Mouse (Mus musculus): Measurements from ENCODE around the gene Abcf2. TPM values are rescaled to one million over a fixed set of nuclear protein-coding genes. Genes with fewer than 3 reads are reported as not detected.
"Not testable (repeated sequence)": the region's sequence is repeated elsewhere in the genome, so short reads cannot be mapped to it uniquely, and the experiment has no call there.

Abcf2 gene
- polyA plus RNA-seq, 1 experiment: 48.7 TPM

GRCm38 (mm10) chr5:24556709-24557108 is 20.6 kb downstream of the Abcf2 start, which contains the start of gene 4931409K22Rik:
4931409K22Rik (minus strand) TSS chr5:24556809.
- Histone ChIP-seq H3K4me1 (ENCODE audit: control insufficient read depth, insufficient read depth, low read length) (no peaks in the 10 kb centered on the region), H3K4me3 (replicated peaks; ENCODE audit: extremely low read depth, low read depth, low read length) (no peak within 1 kb of the TSS)
- no peak for TF ChIP-seq POLR2A (IDR thresholded peaks at IDR 0.05; ENCODE audit: borderline replicate concordance, extremely low read depth, low read depth, low read length)
- no peak for TF ChIP-seq CTCF (IDR thresholded peaks at IDR 0.05; ENCODE audit: insufficient read depth, low read length)
- no peak for DNase-seq
- WGBS: 73% methylated on average over 2 of the region's 2 CpGs

- not testable (repeated sequence) for DNase-seq
- WGBS: 93% methylated on average over 7 of the region's 7 CpGs
These were observed 21.9 kb downstream of the Abcf2 start for GRCm38 (mm10) chr5:24555335-24555734.

GRCm38 (mm10) chr5:24553621-24554244 is 23.5 kb downstream of the Abcf2 start:
- Histone ChIP-seq H3K4me1 (ENCODE audit: control insufficient read depth, insufficient read depth, low read length) (no peaks in the 10 kb centered on the region), H3K4me3 (replicated peaks; ENCODE audit: extremely low read depth, low read depth, low read length) (no peak overlapping the region)
- DNase-seq: no peak
- WGBS: 54% methylated on average over 5 of the region's 5 CpGs
- TF ChIP-seq POLR2A (IDR thresholded peaks at IDR 0.05; ENCODE audit: borderline replicate concordance, extremely low read depth, low read depth, low read length): no peak
- TF ChIP-seq CTCF (IDR thresholded peaks at IDR 0.05; ENCODE audit: insufficient read depth, low read length): no peak

More at GRCm38 (mm10) chr5:24555335-24555734, 21.9 kb downstream of the Abcf2 start:
- not testable (repeated sequence) for H3K4me3 ChIP-seq (replicated peaks; ENCODE audit: extremely low read depth, low read depth, low read length); H3K4me1 ChIP-seq (ENCODE audit: control insufficient read depth, insufficient read depth, low read length)

GRCm38 (mm10) chr5:24551317-24551688 is 26.0 kb downstream of the Abcf2 start:
- 59% methylated on average over 2 of the region's 2 CpGs for WGBS
- DNase-seq: no peak
- Histone ChIP-seq H3K4me3 (replicated peaks; ENCODE audit: extremely low read depth, low read depth, low read length) (no peak overlapping the region), H3K4me1 (ENCODE audit: control insufficient read depth, insufficient read depth, low read length) (no peaks in the 10 kb centered on the region)
- no peak for TF ChIP-seq POLR2A (IDR thresholded peaks at IDR 0.05; ENCODE audit: borderline replicate concordance, extremely low read depth, low read depth, low read length)
- no peak for TF ChIP-seq CTCF (IDR thresholded peaks at IDR 0.05; ENCODE audit: insufficient read depth, low read length)

GRCm38 (mm10) chr5:24550598-24551316 is 26.5 kb downstream of the Abcf2 start:
- TF ChIP-seq POLR2A (IDR thresholded peaks at IDR 0.05; ENCODE audit: borderline replicate concordance, extremely low read depth, low read depth, low read length): no peak
- no peak for TF ChIP-seq CTCF (IDR thresholded peaks at IDR 0.05; ENCODE audit: insufficient read depth, low read length)
- Histone ChIP-seq H3K4me1 (ENCODE audit: control insufficient read depth, insufficient read depth, low read length) (no peaks in the 10 kb centered on the region), H3K4me3 (replicated peaks; ENCODE audit: extremely low read depth, low read depth, low read length) (no peak overlapping the region)
- DNase-seq: no peak
- 23% methylated on average over 26 of the region's 26 CpGs for WGBS

GRCm38 (mm10) chr5:24542643-24543042 is 34.6 kb downstream of the Abcf2 start:
- Histone ChIP-seq H3K4me3 (replicated peaks; ENCODE audit: extremely low read depth, low read depth, low read length) (no peak overlapping the region), H3K4me1 (ENCODE audit: control insufficient read depth, insufficient read depth, low read length) (peaks cover 6% of the 10 kb centered on the region)
- 79% methylated on average over 7 of the region's 7 CpGs for WGBS
- TF ChIP-seq CTCF (IDR thresholded peaks at IDR 0.05; ENCODE audit: insufficient read depth, low read length) (no peak), POLR2A (IDR thresholded peaks at IDR 0.05; ENCODE audit: borderline replicate concordance, extremely low read depth, low read depth, low read length) (no peak)
- DNase-seq: no peak

GRCm38 (mm10) chr5:24541144-24541569 is 36.1 kb downstream of the Abcf2 start:
- no peak overlapping the region for H3K4me3 ChIP-seq (replicated peaks; ENCODE audit: extremely low read depth, low read depth, low read length)
- no peak for TF ChIP-seq CTCF (IDR thresholded peaks at IDR 0.05; ENCODE audit: insufficient read depth, low read length)
- no peak for TF ChIP-seq POLR2A (IDR thresholded peaks at IDR 0.05; ENCODE audit: borderline replicate concordance, extremely low read depth, low read depth, low read length)
- DNase-seq: no peak
- 13% methylated on average over 6 of the region's 6 CpGs for WGBS
- H3K4me1 ChIP-seq (ENCODE audit: control insufficient read depth, insufficient read depth, low read length): peaks cover 6% of the 10 kb centered on the region

- TF ChIP-seq CTCF (IDR thresholded peaks at IDR 0.05; ENCODE audit: insufficient read depth, low read length) (no peak), POLR2A (IDR thresholded peaks at IDR 0.05; ENCODE audit: borderline replicate concordance, extremely low read depth, low read depth, low read length) (no peak)
- Histone ChIP-seq H3K4me1 (ENCODE audit: control insufficient read depth, insufficient read depth, low read length) (peaks cover 6% of the 10 kb centered on the region), H3K4me3 (replicated peaks; ENCODE audit: extremely low read depth, low read depth, low read length) (no peak within 1 kb of the TSS)
- 19% methylated on average over 14 of the region's 14 CpGs for WGBS
- peak; percentile 33 for DNase-seq
These were observed 36.7 kb downstream of the Abcf2 start, which contains the start of gene Asb10 for GRCm38 (mm10) chr5:24540387-24541143. Asb10 (minus strand) TSS chr5:24540978.

GRCm38 (mm10) chr5:24539571-24540296 is 37.5 kb downstream of the Abcf2 start:
- H3K4me1 ChIP-seq (ENCODE audit: control insufficient read depth, insufficient read depth, low read length): peaks cover 6% of the 10 kb centered on the region
- DNase-seq: no peak
- 86% methylated on average over 22 of the region's 22 CpGs for WGBS
- TF ChIP-seq POLR2A (IDR thresholded peaks at IDR 0.05; ENCODE audit: borderline replicate concordance, extremely low read depth, low read depth, low read length) (no peak), CTCF (IDR thresholded peaks at IDR 0.05; ENCODE audit: insufficient read depth, low read length) (no peak)
- H3K4me3 ChIP-seq (replicated peaks; ENCODE audit: extremely low read depth, low read depth, low read length): no peak overlapping the region

Measured in lung, adult 2 months (tissue).